Mouse (Mus musculus) testis, adult 2 months (tissue): ENCODE data around the gene Tbx5.

ENCODE experiments used
- CTCF ChIP-seq: fragments of 200-500 bp; IDR thresholded peaks from 2 replicates; pipeline ENCODE4 v1.5.1; 2012; ENCODE audit warnings: low read depth, mild to moderate bottlenecking, inconsistent platforms, low read length, moderate library complexity; ENCODE audit not compliant: control insufficient read depth, insufficient read depth, insufficient replicate concordance
- POLR2A ChIP-seq: fragments of 200-500 bp; IDR thresholded peaks from 2 replicates; pipeline ENCODE4 v1.6.1; 2012; ENCODE audit warnings: low read depth, mild to moderate bottlenecking, inconsistent platforms, low read length, moderate library complexity; ENCODE audit not compliant: control insufficient read depth

DNA sequence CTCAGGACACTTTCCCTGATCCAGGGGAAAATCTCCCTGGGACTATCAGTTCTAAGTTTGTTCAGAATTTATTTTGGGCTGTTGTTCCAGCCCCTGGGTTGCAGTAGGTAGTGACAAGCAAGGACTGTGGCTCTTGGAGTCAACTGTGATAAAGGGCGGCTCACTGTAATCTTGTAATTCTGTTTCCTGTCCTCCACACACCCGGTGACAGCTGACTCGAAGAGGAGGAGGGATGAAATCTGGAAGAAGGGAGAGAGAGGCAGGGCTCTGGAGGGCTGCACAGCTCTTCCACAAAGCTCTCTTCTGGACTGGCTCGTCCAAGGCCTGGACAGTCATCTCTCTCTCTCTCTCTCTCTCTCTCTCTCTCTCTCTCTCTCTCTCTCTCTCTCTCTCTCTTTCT is 24.6 kb downstream of the Tbx5 start:
- no peak for TF ChIP-seq POLR2A
- no peak for TF ChIP-seq CTCF
